Mouse (Mus musculus) v-Abl transformed pro-B cells (cell line): ENCODE measurements around the gene Gm21983.

Source experiments
- in situ Hi-C, 2 experiments: fragments of 400-800 bp; cut with MboI; formaldehyde crosslinking; loops; one replicate each; pipeline ENCODE4 v1.15.1; 2025; ENCODE audit not compliant: unreplicated experiment in 2 of 2

Gm21983 gene

DNA sequence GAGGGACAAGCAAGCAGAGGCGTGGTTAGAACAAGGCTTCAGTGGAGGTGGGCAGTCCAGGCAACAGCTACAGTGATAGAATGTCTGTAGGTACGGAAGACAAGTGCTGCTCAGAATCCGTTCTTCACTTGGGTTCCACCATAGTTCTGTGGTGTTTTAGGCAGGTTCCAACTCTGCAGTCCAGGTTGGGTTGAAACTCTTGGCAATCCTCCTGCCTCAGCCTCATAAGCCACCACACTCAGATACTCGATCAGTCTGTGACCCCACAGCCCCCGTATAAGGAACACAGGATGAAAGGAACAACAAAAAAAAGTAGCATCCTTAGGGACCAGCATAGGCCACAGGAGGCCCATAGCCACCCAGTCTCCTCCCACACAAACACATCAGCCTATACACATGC, 11.5 kb upstream of the Gm21983 start:
- in situ Hi-C loops: loop anchor here in 1 of 2 experiments (25.0 kb wide), 1 partner anchor 395 kb away; the partner anchor contains the start of gene Akt2

DNA sequence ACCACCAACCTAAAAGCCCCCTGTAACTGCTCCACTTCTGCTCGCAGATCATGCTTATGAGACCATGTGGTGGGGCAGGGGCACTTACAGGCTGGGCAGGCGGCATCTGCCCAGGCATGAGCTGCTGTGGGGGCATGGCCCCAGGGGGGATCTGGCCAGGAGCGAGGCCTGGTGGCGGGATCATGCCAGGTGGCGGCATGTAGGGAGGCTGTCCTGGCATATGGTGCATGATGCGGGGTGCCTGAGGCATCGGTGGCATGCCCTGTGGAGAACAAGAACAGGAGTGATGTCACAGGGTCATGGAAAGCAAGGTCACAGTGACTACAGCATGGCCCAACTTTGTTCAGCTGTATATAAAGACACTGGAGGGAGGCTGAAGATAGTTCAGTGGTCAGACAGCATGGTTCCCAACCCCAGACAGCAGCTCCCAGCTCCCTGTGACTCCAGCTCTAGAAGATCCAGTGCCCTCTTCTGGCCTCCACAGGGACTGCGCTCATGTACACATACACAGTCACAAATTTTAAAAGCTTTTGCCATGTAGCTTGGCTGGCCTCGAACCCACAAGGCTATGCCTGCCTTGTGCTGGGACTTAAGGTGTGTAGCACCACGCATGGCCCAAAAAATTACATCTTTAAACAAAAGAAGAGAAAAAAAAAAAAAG, 8.5 kb upstream of the Gm21983 start:
- in situ Hi-C loops: loop anchor here (5.0 to 25.0 kb wide), 2 partner anchors 38 to 398 kb away; partner anchors contain the start of genes Akt2 (in 1 of the 2) and Itpkc (in 1 of the 2)

DNA sequence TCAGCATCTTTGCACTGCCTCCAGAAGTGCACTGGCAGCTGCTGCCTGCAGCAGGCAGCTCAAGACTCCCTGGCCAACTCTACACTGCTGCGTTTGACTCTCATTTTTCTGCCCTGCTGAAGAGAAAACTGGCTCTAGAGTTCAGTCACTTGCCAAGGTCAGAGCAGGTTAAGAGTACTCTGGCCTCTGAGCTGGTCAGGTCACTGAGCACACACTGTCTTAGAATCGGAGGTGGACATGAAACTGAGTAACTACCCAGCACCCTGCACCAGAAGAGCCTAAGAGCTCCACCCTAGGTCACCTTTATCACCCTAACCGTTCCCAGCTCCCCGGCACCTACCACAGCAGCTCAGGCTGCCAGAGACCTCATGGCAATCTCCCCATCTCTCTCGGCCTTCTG, 5.1 kb upstream of the Gm21983 start:
- in situ Hi-C loops: loop anchor here (5.0 to 25.0 kb wide), 2 partner anchors 41 to 401 kb away; partner anchors contain the start of genes Akt2 (in 1 of the 2) and Itpkc (in 1 of the 2)

DNA sequence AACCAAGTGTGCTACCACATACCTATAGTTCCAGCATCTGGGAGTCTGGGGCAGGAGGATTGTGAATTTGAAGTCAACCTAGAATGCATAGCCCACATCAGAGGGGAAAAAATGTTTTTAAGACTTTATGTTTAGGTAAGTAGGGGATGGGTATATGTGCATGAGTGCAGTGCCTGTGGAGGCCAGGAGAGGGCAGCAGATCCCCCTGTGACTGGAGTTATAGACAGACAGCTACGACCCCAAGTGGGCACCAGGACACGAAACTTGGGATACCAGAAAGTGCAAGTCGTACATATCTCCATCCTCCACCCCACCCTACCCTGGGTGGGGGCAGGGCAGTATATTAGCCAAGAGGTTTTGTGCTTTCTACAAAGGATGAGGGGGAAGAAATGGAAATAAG, 4.1 kb upstream of the Gm21983 start:
- in situ Hi-C loops: loop anchor here (5.0 to 25.0 kb wide), 2 partner anchors 42 to 402 kb away; partner anchors contain the start of genes Akt2 (in 1 of the 2) and Itpkc (in 1 of the 2)

DNA sequence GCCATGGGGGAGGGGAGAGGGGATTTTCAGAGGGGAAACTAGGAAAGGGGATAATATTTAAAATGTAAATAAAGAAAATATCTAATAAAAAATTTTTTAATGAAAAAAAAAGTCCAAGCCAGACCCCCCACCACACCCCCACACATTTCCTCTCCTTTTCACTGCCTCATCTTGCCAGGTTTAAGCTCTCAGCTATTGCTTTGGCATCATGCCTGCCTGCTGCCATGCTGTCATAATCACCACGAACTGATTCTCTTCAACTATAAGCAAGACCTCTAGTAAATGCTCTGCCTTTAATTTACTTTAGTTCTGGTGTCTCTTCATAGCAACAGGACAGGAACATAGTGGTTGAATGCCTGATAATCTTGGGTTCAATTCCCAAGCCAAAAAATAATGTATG, 1.6 kb upstream of the Gm21983 start:
- in situ Hi-C loops: loop anchor here in 1 of 2 experiments (25.0 kb wide), 1 partner anchor 405 kb away; the partner anchor contains the start of gene Akt2

DNA sequence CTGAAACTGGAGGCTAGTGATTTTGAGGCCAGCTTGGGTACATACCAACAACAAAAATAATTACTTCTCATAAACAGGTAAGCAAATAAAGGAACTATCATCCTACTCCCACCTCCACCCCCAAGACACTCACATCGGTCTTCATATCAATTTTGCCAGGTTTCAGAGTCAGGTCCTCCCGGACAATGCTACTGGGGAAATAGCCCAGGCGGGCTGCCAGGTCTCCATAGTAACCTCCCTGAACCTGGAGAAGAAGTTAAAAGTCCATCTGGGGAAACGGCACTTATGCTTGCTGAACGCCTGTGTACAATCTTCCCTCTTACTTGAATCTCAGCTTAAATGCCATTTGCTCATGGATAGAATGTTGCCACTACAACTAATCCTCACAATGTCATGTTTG, 850 bp downstream of the Gm21983 start:
- in situ Hi-C loops: loop anchor here in 1 of 2 experiments (25.0 kb wide), 1 partner anchor 407 kb away; the partner anchor contains the start of gene Akt2

DNA sequence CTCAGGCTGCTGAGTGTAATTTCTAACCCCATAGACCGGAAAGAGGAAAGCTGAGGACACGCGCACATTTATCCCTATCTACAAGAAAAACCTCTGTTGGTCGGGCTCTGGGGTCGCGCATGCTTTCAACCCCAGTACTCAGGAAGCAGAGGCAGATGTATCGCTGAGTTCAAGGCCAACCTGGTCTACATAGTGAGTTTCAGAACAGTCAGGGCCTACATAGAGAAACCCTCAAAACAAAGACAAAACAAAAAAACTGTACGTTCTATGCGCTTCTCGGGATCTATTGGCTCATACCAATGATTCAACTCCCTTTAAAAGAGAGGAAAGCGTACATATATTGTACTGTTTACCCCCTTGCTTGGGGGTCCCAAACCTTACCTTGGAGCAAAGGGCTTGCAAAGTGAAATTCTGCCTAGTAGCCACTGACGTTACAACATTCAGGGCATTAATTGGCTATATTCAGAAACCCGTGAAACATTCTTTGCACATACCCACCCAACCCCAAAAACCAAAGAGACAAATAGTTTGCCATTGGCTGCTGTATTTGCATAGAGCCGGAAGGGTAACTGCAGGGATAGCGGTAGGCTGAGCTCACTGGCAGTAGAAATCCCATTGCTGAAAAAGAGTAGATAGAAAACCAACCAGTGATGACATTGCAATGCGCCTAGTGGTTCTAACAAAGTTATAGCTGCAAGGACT, 1.5 kb downstream of the Gm21983 start:
- in situ Hi-C loops: loop anchor here in 1 of 2 experiments (25.0 kb wide), 1 partner anchor 408 kb away; the partner anchor contains the start of gene Akt2

DNA sequence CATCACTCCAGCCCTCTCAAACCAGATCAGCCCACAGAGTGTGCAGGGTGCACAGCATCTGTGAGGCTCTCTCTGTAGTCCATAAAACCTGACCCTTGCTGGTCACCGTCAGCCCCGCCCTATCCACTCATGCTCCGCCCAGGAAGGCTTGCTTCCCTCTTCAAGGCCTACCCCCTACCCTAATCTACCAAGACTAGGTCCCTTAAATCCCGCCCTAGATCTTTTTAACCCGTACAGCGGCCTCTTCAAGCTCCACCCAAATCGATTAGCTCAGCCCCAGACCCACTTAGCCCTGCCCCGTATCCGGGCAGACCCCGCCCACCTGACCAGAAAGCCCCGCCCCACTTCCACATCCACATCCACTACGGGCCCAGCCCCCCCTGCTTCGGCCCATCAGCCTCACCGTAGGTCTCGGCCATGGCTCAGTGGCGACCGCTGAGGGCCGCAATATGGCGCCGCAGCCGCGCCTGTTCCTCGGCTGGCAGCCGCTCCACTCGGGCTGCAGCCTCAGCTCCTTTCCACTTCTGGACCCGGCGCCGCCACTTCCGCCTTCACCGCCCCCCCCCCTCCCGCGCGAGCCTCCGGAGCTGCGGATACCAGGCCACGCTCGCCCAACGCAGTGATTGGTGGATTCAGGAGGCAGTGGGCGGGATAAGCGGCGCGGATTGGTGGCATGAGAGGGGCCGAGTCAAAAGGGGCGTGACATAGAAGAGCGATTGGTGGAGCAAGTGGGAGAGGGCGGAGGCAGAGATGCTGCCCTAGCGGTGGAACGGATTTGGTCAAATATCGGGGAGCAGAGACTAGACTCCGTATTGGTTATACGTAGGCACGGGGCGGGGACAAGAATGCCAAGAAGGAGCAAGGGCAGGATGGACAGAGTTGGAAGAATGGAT, 2.3 kb downstream of the Gm21983 start, which contains the start of gene Rab4b:
Gene Rab4b, minus strand, starts transcription at position 573 of the 893 bp plus-strand sequence.
- in situ Hi-C loops: loop anchor here in 1 of 2 experiments (25.0 kb wide), 1 partner anchor 409 kb away; the partner anchor contains the start of gene Akt2

DNA sequence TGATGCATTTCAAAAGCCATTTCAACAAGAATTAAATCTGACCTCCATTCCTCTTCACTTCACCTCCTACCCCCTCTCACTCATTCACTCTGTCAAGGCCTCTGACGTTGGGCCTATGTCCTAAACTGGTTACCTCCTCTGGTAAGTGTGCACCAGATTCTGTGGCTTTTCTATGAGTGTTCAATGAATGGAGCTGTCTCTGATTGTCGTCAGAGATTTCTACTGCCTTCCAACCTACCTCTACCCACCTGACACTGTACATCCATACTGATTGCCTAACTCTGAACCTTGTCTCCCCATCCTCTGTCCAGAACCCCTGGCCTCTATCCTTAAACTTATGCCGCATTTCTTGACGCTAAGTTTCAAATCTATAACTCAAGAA, 3.0 kb downstream of the Gm21983 start:
- in situ Hi-C loops: loop anchor here in 1 of 2 experiments (25.0 kb wide), 1 partner anchor 409 kb away; the partner anchor contains the start of gene Akt2

DNA sequence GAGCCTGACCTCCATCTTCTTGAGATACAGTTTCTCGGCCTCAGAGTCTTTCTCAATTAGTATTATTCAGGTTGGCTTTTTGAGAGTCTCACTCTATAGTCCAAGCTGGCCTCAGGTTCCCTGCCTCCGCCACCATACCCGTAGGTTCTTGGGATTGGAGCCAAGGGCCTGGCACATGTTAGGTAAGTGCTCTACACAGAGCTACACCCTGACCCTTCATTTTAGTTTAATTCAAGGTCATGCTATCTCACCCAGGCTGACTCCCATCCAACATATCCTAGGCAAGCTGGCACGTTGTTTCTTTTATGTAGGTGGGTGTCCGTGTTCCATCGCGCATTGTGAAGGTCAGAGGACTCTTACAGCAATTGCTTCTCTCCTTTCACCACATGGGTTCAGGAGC, 6.0 kb downstream of the Gm21983 start:
- in situ Hi-C loops: loop anchor here in 1 of 2 experiments (25.0 kb wide), 2 partner anchors 412 to 1012 kb away; partner anchors contain the start of genes Akt2 and Dyrk1b

DNA sequence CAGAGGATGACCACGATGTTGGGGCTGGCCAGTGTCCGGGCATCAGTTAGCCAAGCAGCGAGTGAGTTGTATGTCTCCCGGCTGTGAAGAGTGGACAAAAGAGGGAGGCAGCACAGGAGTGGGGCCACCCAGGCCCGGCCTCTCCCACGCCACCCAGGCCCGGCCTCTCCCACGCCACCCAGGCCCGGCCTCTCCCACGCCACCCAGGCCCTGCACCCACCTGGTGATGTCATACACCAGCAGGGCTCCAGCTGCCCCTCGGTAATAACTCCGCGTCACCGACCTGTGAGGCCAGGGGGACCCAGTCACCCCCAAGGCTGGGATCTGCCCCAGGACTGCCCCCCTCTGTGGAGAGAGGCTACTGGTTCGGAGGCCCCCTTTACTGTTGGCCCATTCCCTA, 6.4 kb downstream of the Gm21983 start:
- in situ Hi-C loops: loop anchor here in 1 of 2 experiments (25.0 kb wide), 1 partner anchor 1013 kb away; the partner anchor contains the start of gene Dyrk1b

DNA sequence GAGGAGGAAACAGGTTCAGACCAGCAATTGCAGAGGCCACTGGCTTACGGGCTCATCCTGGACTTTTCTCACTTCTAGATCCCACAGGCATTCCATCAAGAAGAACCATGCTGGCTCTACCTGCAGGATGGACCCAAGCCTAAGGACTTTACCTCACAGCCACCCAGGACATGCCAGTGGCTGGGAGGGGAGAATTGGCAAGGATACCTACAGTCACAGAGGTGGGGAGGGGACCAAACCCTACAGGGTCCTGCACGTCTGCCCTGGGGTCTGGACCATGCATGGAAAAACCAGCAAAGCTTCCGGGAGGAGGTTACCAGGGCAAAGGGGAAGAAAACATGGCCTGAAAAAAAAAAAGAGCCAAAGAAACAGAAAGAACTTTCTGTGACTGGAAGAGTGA, 9.9 kb downstream of the Gm21983 start:
- in situ Hi-C loops: loop anchor here in 1 of 2 experiments (25.0 kb wide), 1 partner anchor 1016 kb away; the partner anchor contains the start of gene Dyrk1b

DNA sequence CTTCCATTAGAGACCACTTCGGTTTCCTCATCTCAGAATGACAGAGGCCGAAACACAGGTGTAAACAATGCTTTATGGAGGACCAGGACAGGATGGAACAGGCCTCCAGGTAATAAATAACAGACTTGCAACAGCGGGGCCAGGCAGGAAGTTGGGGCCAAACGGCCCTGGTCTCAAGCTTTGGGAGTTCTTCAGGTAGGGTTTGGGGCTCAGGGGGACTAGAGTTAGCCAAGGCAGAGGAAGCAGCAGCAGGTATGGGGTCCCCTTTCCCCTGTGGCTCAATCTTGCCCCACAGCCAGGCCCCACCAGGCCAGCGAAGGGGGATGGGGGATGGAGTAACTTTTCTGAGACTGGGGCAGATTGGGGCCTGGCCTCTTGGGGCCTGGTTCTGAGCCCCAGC, 12.5 kb downstream of the Gm21983 start:
- in situ Hi-C loops: loop anchor here in 1 of 2 experiments (25.0 kb wide), 1 partner anchor 1019 kb away; the partner anchor contains the start of gene Dyrk1b

DNA sequence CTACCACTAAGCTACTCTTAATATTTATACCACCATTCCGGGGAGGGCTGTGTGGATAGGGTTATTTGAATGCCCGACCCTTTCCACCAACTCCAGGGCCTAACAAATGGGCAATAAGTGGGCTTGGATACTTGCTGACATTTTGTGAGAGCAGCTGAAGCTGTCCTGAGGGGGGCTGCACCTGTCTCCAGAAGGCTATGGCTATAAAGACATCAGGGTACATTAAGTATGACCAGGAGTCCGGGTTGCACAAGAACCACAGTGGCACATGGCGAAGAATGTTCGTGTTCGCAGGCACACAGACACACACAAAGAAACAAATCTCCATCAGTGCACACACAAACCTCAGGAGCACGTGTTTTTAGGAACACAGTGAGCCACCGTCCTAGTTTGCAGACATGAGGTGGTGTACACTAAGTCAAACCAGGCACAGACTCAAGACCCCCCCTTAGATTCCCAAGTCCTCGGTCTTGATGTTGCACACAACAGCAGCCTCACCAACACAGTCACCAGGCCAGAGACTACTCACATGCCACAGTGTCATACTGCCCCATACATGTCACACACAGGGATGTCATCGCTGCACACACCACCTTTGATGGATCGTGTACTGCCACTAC, 13.3 kb downstream of the Gm21983 start:
- in situ Hi-C loops: loop anchor here in 1 of 2 experiments (25.0 kb wide), 1 partner anchor 1020 kb away; the partner anchor contains the start of gene Dyrk1b

DNA sequence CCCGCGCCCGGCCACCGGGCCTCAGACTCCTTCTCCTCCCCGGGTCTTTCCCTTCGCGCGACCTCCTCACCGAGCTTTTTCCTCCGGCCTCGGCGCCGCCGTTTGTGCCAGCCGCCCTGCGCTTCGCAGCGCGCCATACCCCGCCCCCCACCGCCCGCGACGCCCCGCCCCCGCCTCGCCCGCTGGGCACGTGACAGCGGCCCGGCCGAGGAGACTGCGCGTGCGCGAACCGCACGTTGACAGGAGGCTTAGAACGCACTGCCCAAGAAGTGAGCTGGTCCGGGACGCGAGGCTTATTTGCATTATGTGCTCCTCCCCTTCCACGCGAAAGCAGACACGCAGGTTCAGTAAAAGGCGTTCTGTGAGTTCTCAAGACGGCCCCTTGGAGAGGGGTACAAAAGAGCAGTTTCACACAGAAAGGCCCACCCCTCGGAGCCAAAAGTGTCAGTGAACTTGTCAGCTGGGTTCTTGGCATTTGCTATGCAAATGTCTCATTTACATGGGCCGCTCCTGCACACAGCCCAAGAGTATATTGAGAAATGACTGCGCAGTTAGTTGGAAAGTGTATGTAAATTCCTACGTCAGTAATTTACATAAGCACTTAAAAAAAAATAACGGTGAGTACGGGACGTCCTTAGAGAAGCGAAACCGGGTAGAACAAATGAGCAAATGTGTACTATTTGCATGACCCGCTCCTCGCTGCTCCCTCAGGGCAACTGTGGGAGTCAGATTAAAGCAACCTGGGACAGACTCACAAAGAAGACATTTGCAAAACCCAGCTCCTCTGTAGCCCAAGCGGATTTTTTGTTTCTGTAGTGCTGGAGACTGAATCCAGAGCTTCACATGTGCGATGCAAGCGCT, 14.0 kb downstream of the Gm21983 start, which contains the start of gene Egln2:
Gene Egln2, minus strand, starts transcription at position 189 of the 861 bp plus-strand sequence.
- in situ Hi-C loops: loop anchor here in 1 of 2 experiments (25.0 kb wide), 1 partner anchor 1020 kb away; the partner anchor contains the start of gene Dyrk1b

DNA sequence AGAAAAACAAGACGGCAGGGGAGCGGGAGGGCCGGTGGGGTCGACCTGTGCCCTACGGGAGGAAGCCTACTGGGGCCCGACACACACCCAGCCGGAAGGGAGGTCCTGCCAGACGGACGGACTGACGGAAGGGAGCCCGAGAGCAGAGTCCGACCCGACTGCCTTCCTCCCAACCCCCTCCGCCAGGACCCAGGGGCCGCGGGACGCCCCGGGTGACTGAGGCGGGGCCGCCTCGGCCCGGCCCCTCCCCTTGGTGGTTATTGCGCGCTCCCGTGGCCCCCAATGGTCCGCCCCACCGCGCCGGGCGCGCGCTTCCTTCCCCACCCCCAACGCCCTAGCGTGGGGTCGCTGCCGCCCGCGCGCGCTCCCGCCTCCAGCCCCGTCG, 14.7 kb downstream of the Gm21983 start:
- in situ Hi-C loops: loop anchor here in 1 of 2 experiments (25.0 kb wide), 1 partner anchor 1021 kb away; the partner anchor contains the start of gene Dyrk1b

DNA sequence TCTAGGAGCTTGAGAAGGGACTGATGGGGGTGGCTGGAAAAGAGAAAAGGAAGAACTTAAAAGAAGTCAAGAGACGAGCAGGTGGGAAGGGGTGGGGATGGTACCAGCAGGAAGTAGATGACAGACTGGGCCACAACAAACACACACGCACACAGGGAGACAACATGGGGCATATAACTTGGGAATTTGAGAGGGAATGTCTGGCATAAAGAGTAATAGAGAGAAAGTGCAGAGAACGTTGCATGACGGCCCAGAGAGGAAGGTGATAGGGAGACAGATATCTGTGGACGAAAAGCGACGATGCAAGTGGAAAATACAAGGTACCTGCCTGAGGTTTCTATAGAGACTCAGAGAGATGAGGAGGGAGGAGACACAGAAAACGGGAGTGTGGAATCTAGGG, 15.2 kb downstream of the Gm21983 start:
- in situ Hi-C loops: loop anchor here in 1 of 2 experiments (25.0 kb wide), 1 partner anchor 1022 kb away; the partner anchor contains the start of gene Dyrk1b
